Comparison of ENCODE assay signal across 20 mouse cellular contexts in the genomic region with DNA sequence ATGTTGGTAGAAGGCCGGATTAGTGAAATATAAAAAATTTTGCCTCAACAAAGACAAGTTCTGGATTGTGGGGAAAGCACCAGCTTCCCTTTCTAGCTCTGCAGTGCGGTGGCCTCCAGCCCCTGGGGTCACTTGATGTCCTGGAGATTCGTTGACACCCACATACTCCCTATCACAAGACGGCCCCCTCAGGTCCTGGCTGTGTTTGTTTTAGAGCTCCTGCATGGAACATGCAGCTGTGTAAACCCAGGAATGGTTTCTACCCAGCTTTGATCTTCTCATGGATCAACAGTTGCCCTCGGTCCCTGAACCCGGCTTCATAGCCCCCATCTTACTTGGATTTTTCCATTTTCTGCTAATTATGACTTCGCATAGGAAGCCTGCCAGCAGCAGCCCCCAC.
A peak's percentile ranks its signal among the peaks of the same experiment; 100 is the strongest.
DNase-seq lines count a peak whose midpoint lies in the region; ATAC-seq and TF ChIP-seq lines count a peak whose summit lies in the region.
"Had no signal": no experiment of that assay in that cellular context is flagged by ENCODE, and none has a peak within 500 bp of the region (broad histone marks: within the 10 kb centered on the region; RNA-seq: fewer than 3 reads in every experiment).

No protein-coding gene starts in this region.

- H3K4me2 ChIP-seq in kidney, embryonic 16.5 days (replicated peaks; ENCODE audit: low read depth, low read length) = no peak overlapping the region
- no peak overlapping the region for H3K4me2 ChIP-seq in liver, embryonic 16.5 days (ENCODE audit: low read depth, low read length)
- H3K4me2 ChIP-seq: embryonic facial prominence, embryonic 13.5 days; forebrain, embryonic 12.5 days; heart, embryonic 13.5 days; hindbrain, embryonic 15.5 days had no signal

- 16% methylated on average over 7 of the region's 7 CpGs for WGBS in kidney, embryonic 16.5 days
- 65% methylated on average over 7 of the region's 7 CpGs for WGBS in liver, embryonic 16.5 days (ENCODE audit: insufficient replicate concordance)

- peak; percentile 73 for ATAC-seq in kidney, embryonic 16.5 days (ENCODE audit: low FRiP score, low TSS enrichment)
- peak; percentile 74 for ATAC-seq in liver, embryonic 16.5 days (ENCODE audit: low read depth)
- ATAC-seq: forebrain, embryonic 16.5 days had no signal

- no peak overlapping the region for H3K9ac ChIP-seq in kidney, embryonic 16.5 days (replicated peaks; ENCODE audit: low read length)
- no peak overlapping the region for H3K9ac ChIP-seq in liver, embryonic 16.5 days (ENCODE audit: low read depth, low read length)
- H3K9ac ChIP-seq: embryonic facial prominence, embryonic 13.5 days; forebrain, embryonic 12.5 days; heart, embryonic 13.5 days; hindbrain, embryonic 15.5 days had no signal

- peak; percentile 41 for DNase-seq in embryo, embryonic 10.5 days (ENCODE audit: low spot score)
- no peak for DNase-seq in embryo, embryonic 9.5 days (ENCODE audit: extremely low spot score)
- no peak for DNase-seq in kidney, adult 8-10 months
- peak; percentile 15 for DNase-seq in brain, embryonic 14.5 days (ENCODE audit: low read depth)
- no peak for DNase-seq in right cerebral cortex, postnatal 4 days
- DNase-seq in cerebellum, adult 11 months = no peak
- DNase-seq: adrenal gland, postnatal 10 days; cerebellum, adult 18-20 months; cerebellum, adult 9-11 months; cerebellum, postnatal 36 days; gastrocnemius, postnatal 10 days; heart, adult 18-20 months; heart, postnatal 36 days had no signal

- H3K4me3 ChIP-seq in kidney, embryonic 16.5 days (ENCODE audit: low read length) = no peak overlapping the region
- H3K4me3 ChIP-seq in liver, embryonic 16.5 days (ENCODE audit: low read depth, low read length) = no peak overlapping the region
- H3K4me3 ChIP-seq: embryonic facial prominence, embryonic 13.5 days; forebrain, embryonic 12.5 days; heart, embryonic 13.5 days; hindbrain, embryonic 15.5 days had no signal

- peaks cover 13% of the 10 kb centered on the region; the same call in 1 of the 2 replicates for H3K4me1 ChIP-seq in kidney, embryonic 16.5 days (ENCODE audit: insufficient read depth, low read length)
- H3K4me1 ChIP-seq in liver, embryonic 16.5 days (ENCODE audit: control insufficient read depth, low read depth, low read length) = peaks cover 8% of the 10 kb centered on the region
- H3K4me1 ChIP-seq: forebrain, embryonic 12.5 days; heart, embryonic 13.5 days; hindbrain, embryonic 15.5 days had no signal

- no peaks in the 10 kb centered on the region for H3K36me3 ChIP-seq in kidney, embryonic 16.5 days (ENCODE audit: insufficient read depth, low read length)
- no peaks in the 10 kb centered on the region for H3K36me3 ChIP-seq in liver, embryonic 16.5 days (ENCODE audit: control insufficient read depth, insufficient read depth)
- H3K36me3 ChIP-seq: embryonic facial prominence, embryonic 13.5 days; forebrain, embryonic 12.5 days; heart, embryonic 13.5 days; hindbrain, embryonic 15.5 days had no signal

- no peaks in the 10 kb centered on the region for H3K9me3 ChIP-seq in kidney, embryonic 16.5 days (ENCODE audit: low read length)
- no peaks in the 10 kb centered on the region for H3K9me3 ChIP-seq in liver, embryonic 16.5 days (replicated peaks; ENCODE audit: control insufficient read depth, low read length)
- H3K9me3 ChIP-seq: embryonic facial prominence, embryonic 13.5 days; forebrain, embryonic 12.5 days; heart, embryonic 13.5 days; hindbrain, embryonic 15.5 days had no signal

- H3K27ac ChIP-seq in kidney, embryonic 16.5 days (ENCODE audit: low read length) = no peak overlapping the region
- H3K27ac ChIP-seq in liver, embryonic 16.5 days (ENCODE audit: low read length) = no peak overlapping the region
- H3K27ac ChIP-seq: embryonic facial prominence, embryonic 13.5 days; forebrain, embryonic 12.5 days; heart, embryonic 13.5 days; hindbrain, embryonic 15.5 days had no signal

- no peaks in the 10 kb centered on the region for H3K27me3 ChIP-seq in kidney, embryonic 16.5 days (ENCODE audit: insufficient read depth, low read length)
- H3K27me3 ChIP-seq in liver, embryonic 16.5 days (ENCODE audit: control insufficient read depth, insufficient read depth, low read depth, low read length) = no peaks in the 10 kb centered on the region
- H3K27me3 ChIP-seq: forebrain, embryonic 12.5 days; heart, embryonic 13.5 days had no signal

- TF ChIP-seq CTCF in brain, embryonic 14.5 days (IDR thresholded peaks at IDR 0.05; ENCODE audit: borderline replicate concordance, extremely low read depth, insufficient read depth, insufficient read length) = no peak

- no peak for TF ChIP-seq POLR2A in brain, embryonic 14.5 days (IDR thresholded peaks at IDR 0.05; ENCODE audit: borderline replicate concordance, extremely low read depth, insufficient read depth, insufficient read length, poor library complexity, severe bottlenecking)

Comparison
In these comparisons a context has a peak if more than half of its experiments do, and no peak if none do; other contexts are left out.
1. DNase-seq: peak in embryo, embryonic 10.5 days (single experiment) and brain, embryonic 14.5 days (single experiment); none in embryo, embryonic 9.5 days (single experiment), kidney, adult 8-10 months (0 of 2), right cerebral cortex, postnatal 4 days (single experiment) and cerebellum, adult 11 months (single experiment).